Mouse (Mus musculus): Measurements from ENCODE around the gene Pcp4.

DNA sequence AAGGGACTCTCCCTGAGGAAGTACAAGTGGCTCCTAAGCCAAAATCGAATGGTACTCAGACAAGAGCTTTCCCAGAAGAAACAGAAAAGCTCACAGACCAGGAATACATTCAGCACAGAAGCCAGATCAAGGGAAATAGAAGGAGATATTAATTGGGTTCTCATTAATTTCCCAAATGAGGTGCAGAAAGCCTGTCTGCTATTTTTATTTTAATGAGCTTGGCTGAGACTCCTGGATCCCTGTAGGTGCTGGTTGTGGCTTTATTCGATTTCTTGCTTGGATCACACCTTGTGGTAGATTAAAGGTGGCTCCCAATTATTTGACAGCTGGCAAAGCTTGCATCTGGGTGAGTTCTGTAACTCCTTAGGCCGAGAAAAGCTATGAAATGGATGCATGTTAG, 35.2 kb downstream of the Pcp4 start:
- TF ChIP-seq CTCF (IDR thresholded peaks at IDR 0.05; ENCODE audit: low read depth) = no peak
- no peak for TF ChIP-seq EP300 (IDR thresholded peaks at IDR 0.05; ENCODE audit: low read depth)

All from heart, postnatal 0 days (tissue).